Mouse (Mus musculus): ENCODE measurements around the gene Wtip. TPM values are rescaled to one million over a fixed set of nuclear protein-coding genes. Genes with fewer than 3 reads are reported as not detected.
A peak's percentile ranks its signal among the peaks of the same experiment; 100 is the strongest.
"Not testable (repeated sequence)": the region's sequence is repeated elsewhere in the genome, so short reads cannot be mapped to it uniquely, and the experiment has no call there.

Gene Wtip
- polyA plus RNA-seq, 1 experiment from 2014 or later: 3.8 TPM

DNA sequence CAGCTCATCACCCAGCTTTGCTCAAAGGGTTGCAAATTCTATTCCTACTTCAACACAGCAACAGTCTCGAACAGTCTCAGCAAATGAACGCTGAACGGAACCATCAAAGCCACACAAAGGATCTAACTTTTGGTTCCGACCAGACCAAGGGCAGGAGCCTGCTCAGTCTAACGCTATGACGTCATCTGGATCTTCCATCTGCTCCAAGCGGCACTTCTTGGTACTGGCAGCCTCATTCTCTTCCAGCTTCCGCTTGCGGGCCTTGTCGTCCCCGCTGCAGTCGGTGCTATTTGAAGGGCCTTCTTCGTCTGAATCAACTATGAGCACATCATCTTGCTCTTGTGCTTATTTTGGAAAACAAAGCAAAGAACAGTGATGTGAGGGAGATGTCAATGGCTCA lies 8.1 kb upstream of the Wtip start:
- H3K4me2 ChIP-seq: no peak overlapping the region
- no peaks in the 10 kb centered on the region for H3K27me3 ChIP-seq
- no peaks in the 10 kb centered on the region for H3K4me1 ChIP-seq
- ATAC-seq (ENCODE audit: low FRiP score): no peak
- no peak overlapping the region for H3K4me3 ChIP-seq (replicated peaks)
- no peak overlapping the region for H3K9ac ChIP-seq
- H3K9me3 ChIP-seq: no peaks in the 10 kb centered on the region
- H3K27ac ChIP-seq: no peak overlapping the region
- peaks cover 61% of the 10 kb centered on the region for H3K36me3 ChIP-seq (replicated peaks)
- WGBS: 97% methylated on average over 13 of the region's 13 CpGs

DNA sequence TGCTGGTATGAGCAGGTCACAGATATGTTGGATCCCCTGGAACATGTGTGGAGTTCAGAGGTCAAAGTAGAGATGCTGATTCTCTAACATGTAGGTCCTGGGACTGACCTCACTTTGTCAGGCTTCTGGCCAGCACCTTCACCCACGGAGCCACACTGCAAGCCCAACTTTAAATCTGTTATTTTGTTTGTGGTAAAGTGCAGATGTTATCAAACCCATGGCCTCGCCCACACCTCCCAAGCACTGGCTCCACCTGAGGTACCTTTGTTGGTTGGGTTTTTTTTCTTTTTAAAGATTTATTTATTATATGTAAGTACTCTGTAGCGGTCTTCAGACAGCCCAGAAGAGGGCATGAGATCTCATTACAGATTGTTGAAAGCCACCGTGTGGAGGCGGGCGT lies 6.4 kb upstream of the Wtip start:
- Histone ChIP-seq H3K4me3 (replicated peaks) (no peak overlapping the region), H3K9ac (no peak overlapping the region), H3K9me3 (no peaks in the 10 kb centered on the region), H3K4me2 (no peak overlapping the region), H3K27me3 (no peaks in the 10 kb centered on the region), H3K27ac (no peak overlapping the region), H3K36me3 (replicated peaks) (peaks cover 46% of the 10 kb centered on the region), H3K4me1 (no peaks in the 10 kb centered on the region)
- 88% methylated on average over 6 of the region's 6 CpGs for WGBS
- ATAC-seq (ENCODE audit: low FRiP score): no peak

- no peak for ATAC-seq (ENCODE audit: low FRiP score)
- Histone ChIP-seq H3K27ac (no peak overlapping the region), H3K9me3 (no peaks in the 10 kb centered on the region), H3K4me1 (peaks cover 28% of the 10 kb centered on the region), H3K27me3 (no peaks in the 10 kb centered on the region), H3K4me2 (no peak overlapping the region), H3K36me3 (replicated peaks) (no peaks in the 10 kb centered on the region), H3K4me3 (replicated peaks) (no peak overlapping the region), H3K9ac (no peak overlapping the region)
- 91% methylated on average over 2 of the region's 2 CpGs for WGBS
Observed at GRCm38 (mm10) chr7:34134336-34134735, 1.3 kb upstream of the Wtip start.

GRCm38 (mm10) chr7:34132355-34133079 lies 551 bp downstream of the Wtip start:
- WGBS: under 1% methylated on average over 77 of the region's 116 CpGs
- H3K4me3 ChIP-seq (replicated peaks): peak overlapping the region; percentile 83
- no peaks in the 10 kb centered on the region for H3K9me3 ChIP-seq
- ATAC-seq (ENCODE audit: low FRiP score): peak; percentile 75
- H3K27me3 ChIP-seq: no peaks in the 10 kb centered on the region
- peak overlapping the region; percentile 70 for H3K4me2 ChIP-seq
- H3K4me1 ChIP-seq: peaks cover 28% of the 10 kb centered on the region
- H3K9ac ChIP-seq: peak overlapping the region; percentile 90
- peaks cover 5% of the 10 kb centered on the region; the same call in 1 of the 2 replicates for H3K36me3 ChIP-seq (replicated peaks)
- H3K27ac ChIP-seq: peak overlapping the region; percentile 59

DNA sequence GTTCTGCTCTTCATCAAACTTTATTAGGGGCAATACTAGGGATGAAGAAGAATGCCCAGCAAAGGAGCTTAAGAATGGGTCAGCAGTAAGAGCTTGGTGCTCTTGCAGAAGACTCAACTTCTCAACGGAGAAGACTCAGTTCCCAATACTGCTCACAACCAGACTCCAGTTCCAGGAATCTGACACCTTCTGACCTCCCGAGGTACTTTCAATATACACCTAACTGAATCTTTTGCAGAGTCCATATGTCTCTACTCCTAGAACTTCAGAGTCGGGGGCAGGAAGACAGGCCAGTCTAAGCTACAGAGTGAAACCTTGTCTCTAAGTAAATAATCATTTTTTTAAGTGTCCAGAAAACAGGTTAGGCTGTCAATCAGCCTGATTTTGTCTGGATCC lies 1.1 kb downstream of the Wtip start:
- H3K27ac ChIP-seq: no peak overlapping the region
- WGBS: 12% methylated on average over 3 of the region's 3 CpGs

GRCm38 (mm10) chr7:34131118-34131517 lies 1.9 kb downstream of the Wtip start:
- Histone ChIP-seq H3K9ac (no peak overlapping the region), H3K27me3 (no peaks in the 10 kb centered on the region), H3K4me1 (peaks cover 28% of the 10 kb centered on the region), H3K9me3 (0 out of 2 replicates have a peak, but pooled peaks cover 8% of the 10 kb centered on the region), H3K36me3 (replicated peaks) (peaks cover 18% of the 10 kb centered on the region; the same call in 1 of the 2 replicates), H3K27ac (no peak overlapping the region), H3K4me2 (0 out of 2 replicates have a peak overlapping the region, but pooled peaks have one; percentile 70), H3K4me3 (replicated peaks) (peak overlapping the region; percentile 83; the same call in 1 of the 2 replicates)
- ATAC-seq (ENCODE audit: low FRiP score): no peak
- WGBS: 81% methylated on average over 3 of the region's 3 CpGs

More for the DNA sequence above, 1.1 kb downstream of the Wtip start:
- Histone ChIP-seq H3K4me1 (peaks cover 28% of the 10 kb centered on the region), H3K27me3 (no peaks in the 10 kb centered on the region), H3K9ac (peak overlapping the region; percentile 90), H3K9me3 (0 out of 2 replicates have a peak, but pooled peaks cover under 1% of the 10 kb centered on the region), H3K36me3 (replicated peaks) (peaks cover 11% of the 10 kb centered on the region; the same call in 1 of the 2 replicates), H3K4me3 (replicated peaks) (peak overlapping the region; percentile 83), H3K4me2 (peak overlapping the region; percentile 70)
- ATAC-seq (ENCODE audit: low FRiP score): peak; percentile 3; the same call in 1 of the 2 replicates

DNA sequence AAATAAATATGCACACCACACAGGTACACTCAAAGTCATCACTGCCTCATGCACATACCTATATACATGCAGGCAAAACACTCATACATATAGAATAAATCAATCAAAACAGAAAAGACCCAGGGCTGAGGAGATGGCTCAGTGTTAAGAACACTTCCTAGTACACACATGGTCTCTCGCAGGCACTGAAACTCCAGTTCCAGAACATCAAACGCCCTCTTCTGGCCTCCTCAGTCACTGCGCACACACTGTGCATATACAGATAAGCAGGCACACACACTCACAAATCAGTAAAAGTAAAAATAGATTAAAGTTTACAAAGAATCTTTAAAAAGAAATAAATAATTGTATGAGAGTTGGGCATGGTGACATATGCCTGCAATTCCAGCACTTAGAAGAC lies 6.8 kb downstream of the Wtip start:
- no peak overlapping the region for H3K27ac ChIP-seq
- H3K4me1 ChIP-seq: peaks cover 9% of the 10 kb centered on the region
- H3K36me3 ChIP-seq (replicated peaks): peaks cover 18% of the 10 kb centered on the region; the same call in 1 of the 2 replicates
- ATAC-seq (ENCODE audit: low FRiP score): no peak
- H3K27me3 ChIP-seq: no peaks in the 10 kb centered on the region
- 82% methylated on average over 3 of the region's 3 CpGs for WGBS
- no peak overlapping the region for H3K4me2 ChIP-seq
- H3K9ac ChIP-seq: no peak overlapping the region
- 0 out of 2 replicates have a peak, but pooled peaks cover 8% of the 10 kb centered on the region for H3K9me3 ChIP-seq
- H3K4me3 ChIP-seq (replicated peaks): no peak overlapping the region

GRCm38 (mm10) chr7:34125346-34125745 lies 7.7 kb downstream of the Wtip start:
- Histone ChIP-seq H3K4me3 (replicated peaks) (no peak overlapping the region), H3K27me3 (no peaks in the 10 kb centered on the region), H3K4me1 (0 out of 2 replicates have a peak, but pooled peaks cover 2% of the 10 kb centered on the region), H3K27ac (no peak overlapping the region), H3K9ac (no peak overlapping the region), H3K36me3 (replicated peaks) (peaks cover 18% of the 10 kb centered on the region; the same call in 1 of the 2 replicates), H3K9me3 (0 out of 2 replicates have a peak, but pooled peaks cover 8% of the 10 kb centered on the region), H3K4me2 (no peak overlapping the region)
- 92% methylated on average over 9 of the region's 9 CpGs for WGBS
- no peak for ATAC-seq (ENCODE audit: low FRiP score)

DNA sequence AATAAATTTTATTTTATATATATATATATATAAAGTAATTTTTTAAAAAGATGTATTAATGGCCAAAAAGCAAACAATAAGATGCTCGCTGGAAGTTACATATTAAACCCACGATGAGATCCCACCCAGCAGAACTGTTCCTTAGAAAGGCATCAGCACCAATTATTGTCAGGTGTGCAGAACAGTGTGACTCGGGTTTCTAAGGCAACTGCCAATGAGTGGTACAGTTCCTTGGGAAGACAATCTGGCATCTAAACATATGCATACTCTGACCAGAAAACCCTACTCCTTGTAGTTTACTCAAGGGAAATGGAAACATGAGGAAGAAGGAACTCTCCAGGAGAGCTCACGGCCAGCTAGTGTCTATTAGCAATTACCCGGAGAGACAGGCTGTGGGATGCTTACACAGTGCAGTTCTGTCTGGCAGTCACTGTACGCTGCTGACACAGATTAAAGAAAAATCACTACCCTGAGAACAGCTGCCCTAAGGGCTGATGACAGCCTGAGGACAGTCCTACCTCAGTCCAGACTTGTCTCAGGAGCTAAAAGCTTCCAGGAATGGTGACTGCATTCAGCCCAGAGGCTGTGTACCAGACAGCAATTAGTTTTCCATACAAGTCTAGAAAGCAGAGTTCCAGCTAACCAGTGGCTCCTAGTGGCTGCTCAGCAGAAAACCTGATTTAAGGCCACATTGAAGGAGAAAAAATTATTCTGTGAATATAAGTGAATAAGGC lies 9.9 kb downstream of the Wtip start:
- Histone ChIP-seq H3K4me1 (no peaks in the 10 kb centered on the region), H3K4me2 (no peak overlapping the region), H3K9me3 (0 out of 2 replicates have a peak, but pooled peaks cover 8% of the 10 kb centered on the region), H3K36me3 (replicated peaks) (peaks cover 24% of the 10 kb centered on the region; the same call in 1 of the 2 replicates), H3K9ac (no peak overlapping the region), H3K27me3 (no peaks in the 10 kb centered on the region), H3K27ac (no peak overlapping the region), H3K4me3 (replicated peaks) (no peak overlapping the region)
- 95% methylated on average over 6 of the region's 6 CpGs for WGBS
- no peak for ATAC-seq (ENCODE audit: low FRiP score)

DNA sequence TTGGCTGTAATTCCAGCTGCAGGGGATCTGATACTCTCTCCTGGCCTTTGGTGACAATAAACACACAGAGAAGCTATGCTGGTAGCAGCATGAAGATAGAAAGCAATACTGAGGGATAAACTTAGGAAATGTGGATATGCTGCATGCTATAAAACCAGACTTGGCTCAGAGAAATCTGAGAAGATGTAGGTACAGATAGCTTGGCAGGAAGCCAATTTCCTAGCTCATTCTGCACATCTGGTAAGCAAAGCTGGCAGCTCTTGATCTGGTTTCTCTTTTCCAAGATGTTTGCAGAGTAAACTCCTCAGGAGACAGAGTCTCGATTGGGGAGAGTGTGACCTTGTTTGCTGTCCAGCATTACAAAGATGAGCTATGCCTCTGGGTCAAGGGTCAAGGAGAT lies 12.4 kb downstream of the Wtip start:
- not testable (repeated sequence) for H3K4me3 ChIP-seq (replicated peaks); H3K9me3 ChIP-seq; H3K27ac ChIP-seq; H3K9ac ChIP-seq; H3K27me3 ChIP-seq; H3K4me2 ChIP-seq; H3K4me1 ChIP-seq; ATAC-seq (ENCODE audit: low FRiP score)
- peaks cover 26% of the 10 kb centered on the region for H3K36me3 ChIP-seq (replicated peaks)
- 52% methylated on average over 1 of the region's 1 CpGs for WGBS

- no peak overlapping the region for H3K4me3 ChIP-seq (replicated peaks)
- no peaks in the 10 kb centered on the region for H3K4me1 ChIP-seq
- no peaks in the 10 kb centered on the region for H3K27me3 ChIP-seq
- H3K4me2 ChIP-seq: no peak overlapping the region
- ATAC-seq (ENCODE audit: low FRiP score): no peak
- no peak overlapping the region for H3K9ac ChIP-seq
- H3K9me3 ChIP-seq: no peaks in the 10 kb centered on the region
- H3K36me3 ChIP-seq (replicated peaks): peaks cover 56% of the 10 kb centered on the region
- H3K27ac ChIP-seq: no peak overlapping the region
- WGBS: 84% methylated on average over 3 of the region's 3 CpGs
Observed at GRCm38 (mm10) chr7:34116601-34117000, 16.5 kb downstream of the Wtip start.

GRCm38 (mm10) chr7:34109190-34109589 lies 23.9 kb downstream of the Wtip start:
- Histone ChIP-seq H3K27ac (no peak overlapping the region), H3K4me2 (no peak overlapping the region), H3K4me3 (replicated peaks) (no peak overlapping the region), H3K36me3 (replicated peaks) (peaks cover 26% of the 10 kb centered on the region), H3K27me3 (no peaks in the 10 kb centered on the region), H3K9ac (no peak overlapping the region), H3K9me3 (no peaks in the 10 kb centered on the region), H3K4me1 (no peaks in the 10 kb centered on the region)
- 76% methylated on average over 5 of the region's 5 CpGs for WGBS
- ATAC-seq (ENCODE audit: low FRiP score): peak; percentile 17; the same call in 1 of the 2 replicates
